10 mouse cellular contexts compared by ENCODE assay signal in the genomic region with DNA sequence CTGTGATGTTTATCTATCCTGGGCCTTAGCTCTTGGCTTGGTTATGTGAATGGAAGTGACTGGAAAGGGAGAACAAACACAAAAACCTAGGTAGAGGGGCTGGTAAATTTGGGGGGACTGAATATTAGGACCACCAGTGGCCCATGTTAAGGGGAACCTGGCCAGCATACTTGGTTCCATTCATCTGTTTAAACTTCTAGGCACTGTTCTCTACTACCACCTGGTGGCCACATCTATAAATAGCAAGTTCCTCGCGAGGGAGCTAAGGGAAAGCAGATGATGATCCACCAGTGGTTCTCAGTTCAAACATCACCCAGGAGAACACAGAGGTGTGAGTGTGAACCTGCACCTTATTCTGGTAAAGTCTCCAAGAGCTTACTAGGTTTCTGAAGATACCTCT. TPM values are rescaled to one million over a fixed set of nuclear protein-coding genes. Genes with fewer than 3 reads are reported as not detected.
DNase-seq lines count a peak whose midpoint lies in the region; ATAC-seq and TF ChIP-seq lines count a peak whose summit lies in the region.
"Had no signal": no experiment of that assay in that cellular context is flagged by ENCODE, and none has a peak within 500 bp of the region (broad histone marks: within the 10 kb centered on the region; RNA-seq: fewer than 3 reads in every experiment).

No protein-coding gene starts in this region.

- ATAC-seq in liver, postnatal 0 days: no peak
- ATAC-seq in neutrophil, adult 5-6 weeks (ENCODE audit: extremely low read depth, insufficient number of reproducible peaks, low FRiP score, poor library complexity, severe bottlenecking): peak; percentile 88

- H3K36me3 ChIP-seq in liver, postnatal 0 days (replicated peaks; ENCODE audit: insufficient read depth, low read length): peaks cover 13% of the 10 kb centered on the region; the same call in 1 of the 2 replicates

- no peaks in the 10 kb centered on the region for H3K9me3 ChIP-seq in liver, postnatal 0 days (ENCODE audit: low read length)
- H3K9me3 ChIP-seq: heart, embryonic 15.5 days; stomach, embryonic 15.5 days had no signal

- peak; percentile 32 for DNase-seq in CD4-positive helper T cell, adult 2 months (ENCODE audit: low read depth, low spot score)
- DNase-seq in MEL-GATA-1-ER (ENCODE audit: extremely low read depth, low read depth): peak; percentile 41
- peak; percentile 35 for DNase-seq in cerebellum, adult 9-11 months
- DNase-seq in frontal cortex, postnatal 25 days (ENCODE audit: low spot score in 2 of 2): peak; percentile 45 to 58
- DNase-seq in kidney, postnatal 14 days: peak; percentile 74
- DNase-seq in liver, postnatal 0 days: peak; percentile 63
- peak; percentile 63 for DNase-seq in urinary bladder, postnatal 14 days (ENCODE audit: low spot score)

- no peaks in the 10 kb centered on the region for H3K27me3 ChIP-seq in liver, postnatal 0 days (ENCODE audit: insufficient read depth, low read length)
- H3K27me3 ChIP-seq: heart, embryonic 15.5 days; stomach, embryonic 15.5 days had no signal

- H3K4me3 ChIP-seq in liver, postnatal 0 days (ENCODE audit: low read depth, low read length): no peak overlapping the region
- H3K4me3 ChIP-seq: heart, embryonic 15.5 days; stomach, embryonic 15.5 days had no signal

- TF ChIP-seq EP300 in liver, postnatal 0 days (IDR thresholded peaks at IDR 0.05; ENCODE audit: low read depth): no peak

- 1% methylated on average over 2 of the region's 2 CpGs for WGBS in liver, postnatal 0 days (ENCODE audit: insufficient replicate concordance)

- peak; percentile 93 for TF ChIP-seq CTCF in liver, postnatal 0 days (IDR thresholded peaks at IDR 0.05; ENCODE audit: low read depth)

- no peaks in the 10 kb centered on the region for H3K4me1 ChIP-seq in liver, postnatal 0 days (ENCODE audit: insufficient read depth)
- H3K4me1 ChIP-seq: heart, embryonic 15.5 days; stomach, embryonic 15.5 days had no signal

- H3K9ac ChIP-seq in liver, postnatal 0 days (replicated peaks): no peak overlapping the region
- H3K9ac ChIP-seq: heart, embryonic 15.5 days; stomach, embryonic 15.5 days had no signal

- H3K4me2 ChIP-seq in liver, postnatal 0 days (ENCODE audit: low read depth, low read length): no peak overlapping the region
- H3K4me2 ChIP-seq: heart, embryonic 15.5 days; stomach, embryonic 15.5 days had no signal

- no peak overlapping the region for H3K27ac ChIP-seq in liver, postnatal 0 days (ENCODE audit: low read depth)
- H3K27ac ChIP-seq: heart, embryonic 15.5 days; stomach, embryonic 15.5 days had no signal

RNA-seq across cellular contexts. Expression of gene Usp35, which starts 34.4 kb away (rescaled TPM):
- polyA plus RNA-seq in liver, postnatal 0 days (2015; fragmentation: Nextera tagmentation; extraction: Ambion mirVana): 0.14 and 0.18 TPM in 2 replicates
- total RNA-seq in neutrophil, adult 5-6 weeks (2017): 2.7 and 5.7 TPM in 2 replicates

RNA-seq across cellular contexts. Expression of gene Kctd21, which starts 34.7 kb away (rescaled TPM):
- polyA plus RNA-seq in liver, postnatal 0 days (2015; fragmentation: Nextera tagmentation; extraction: Ambion mirVana): 1.1 and 1.2 TPM in 2 replicates
- total RNA-seq in neutrophil, adult 5-6 weeks (2017): 1.1 and 2.4 TPM in 2 replicates
